Mouse (Mus musculus) heart, adult 2 months (tissue): ENCODE measurements at regions not wholly inside any gene's neighbourhood (a gene's known extent, or its start where the extent isn't known, plus 50 kb on each side); places are given as distances from the start of the nearest gene placed in this dataset.

Source experiments
- CTCF ChIP-seq: fragments of 200-600 bp; IDR thresholded peaks from 2 replicates; pipeline ENCODE4 v1.8.1; 2022; ENCODE audit warnings: antibody characterized with exemption, mild to moderate bottlenecking, moderate library complexity
- EP300 ChIP-seq: fragments of 200-500 bp; IDR thresholded peaks from 2 replicates; pipeline ENCODE4 v1.6.1; 2011; ENCODE audit warnings: low read depth, low read length, control low read depth; ENCODE audit not compliant: insufficient read depth
- POLR2A ChIP-seq: fragments of 200-500 bp; IDR thresholded peaks from 2 replicates; pipeline ENCODE4 v1.6.1; 2011; ENCODE audit warnings: mild to moderate bottlenecking, low read depth, low read length, control low read depth; ENCODE audit not compliant: insufficient read depth

DNA sequence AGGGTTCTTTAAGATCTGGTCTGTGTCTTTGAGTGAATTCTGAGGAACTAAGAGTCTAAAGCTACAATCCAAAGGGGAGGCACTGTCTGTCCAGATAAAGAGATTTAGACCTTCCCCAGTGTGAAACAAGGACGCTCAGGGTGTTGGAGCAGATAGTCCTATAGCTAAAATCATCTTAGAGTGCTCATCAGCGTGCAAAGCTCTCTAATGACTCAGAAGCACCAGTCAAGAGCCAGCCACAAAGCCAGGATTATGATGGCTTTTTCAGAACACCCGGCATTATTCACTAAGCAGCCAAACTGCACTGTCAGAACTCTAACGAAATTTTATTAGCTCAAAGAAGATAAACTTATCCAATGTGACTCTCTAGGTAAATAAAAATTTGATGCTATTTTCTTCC is 138.1 kb downstream of the Ice1 start:
- TF ChIP-seq EP300 (no peak), CTCF (no peak), POLR2A (no peak)
